Mouse (Mus musculus) liver, postnatal 0 days (tissue): ENCODE data around the gene Gm7579.
"Not testable (repeated sequence)": the region's sequence is repeated elsewhere in the genome, so short reads cannot be mapped to it uniquely, and the experiment has no call there.

Experiments used
- CTCF ChIP-seq: sonication (generic); IDR thresholded peaks from 2 replicates; pipeline ENCODE4 v1.5.1; 2016; ENCODE audit warnings: antibody characterized with exemption, low read depth
- EP300 ChIP-seq: IDR thresholded peaks from 2 replicates; pipeline ENCODE4 v1.6.1; 2016; ENCODE audit warnings: antibody characterized with exemption, low read depth, mild to moderate bottlenecking

GRCm38 (mm10) chr7:142206891-142207290 lies 4.8 kb upstream of the Gm7579 start:
- not testable (repeated sequence) for TF ChIP-seq EP300, CTCF
